Mouse (Mus musculus) heart, adult 2 months (tissue): ENCODE results near the gene Pdzd8.
A peak's percentile ranks its signal among the peaks of the same experiment; 100 is the strongest.

Experiments
- CTCF ChIP-seq: fragments of 200-600 bp; IDR thresholded peaks from 2 replicates; pipeline ENCODE4 v1.8.1; 2022; ENCODE audit warnings: antibody characterized with exemption, mild to moderate bottlenecking, moderate library complexity
- EP300 ChIP-seq: fragments of 200-500 bp; IDR thresholded peaks from 2 replicates; pipeline ENCODE4 v1.6.1; 2011; ENCODE audit warnings: low read depth, low read length, control low read depth; ENCODE audit not compliant: insufficient read depth

DNA sequence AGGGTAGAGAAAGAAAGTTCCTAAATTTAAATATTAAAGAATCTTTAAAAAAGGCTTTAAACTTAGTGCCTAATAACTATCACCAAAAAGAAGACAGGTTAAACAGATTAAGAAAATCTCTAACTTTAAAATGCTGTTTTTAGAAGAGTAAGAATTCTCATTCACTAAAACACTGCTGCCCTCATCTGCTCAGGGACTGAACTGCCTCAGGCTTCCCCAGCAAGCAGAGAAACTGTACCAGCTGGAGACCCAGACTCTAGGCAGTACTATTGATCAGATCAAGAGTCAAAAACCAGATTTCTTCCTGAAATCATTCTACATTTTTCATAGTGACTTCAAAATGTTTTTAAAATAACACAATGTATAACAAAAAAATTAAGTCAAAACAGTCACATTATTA lies 29.0 kb downstream of the Pdzd8 start:
- TF ChIP-seq EP300 = 0 out of 2 replicates have a peak, but pooled peaks have one; percentile 28
- TF ChIP-seq CTCF = peak; percentile 78
